Mouse (Mus musculus): ENCODE results near the gene Inpp5e.

Gene Inpp5e

GRCm38 (mm10) chr2:26408515-26409356, at the start of gene Inpp5e:
TSS of gene Inpp5e (minus strand) at chr2:26409203.
- DNase-seq (ENCODE audit: low read depth, low spot score): peak; percentile 95

- no peak for DNase-seq (ENCODE audit: low read depth, low spot score)
Measured at GRCm38 (mm10) chr2:26458402-26459124, 49.6 kb upstream of the Inpp5e start.

DNA sequence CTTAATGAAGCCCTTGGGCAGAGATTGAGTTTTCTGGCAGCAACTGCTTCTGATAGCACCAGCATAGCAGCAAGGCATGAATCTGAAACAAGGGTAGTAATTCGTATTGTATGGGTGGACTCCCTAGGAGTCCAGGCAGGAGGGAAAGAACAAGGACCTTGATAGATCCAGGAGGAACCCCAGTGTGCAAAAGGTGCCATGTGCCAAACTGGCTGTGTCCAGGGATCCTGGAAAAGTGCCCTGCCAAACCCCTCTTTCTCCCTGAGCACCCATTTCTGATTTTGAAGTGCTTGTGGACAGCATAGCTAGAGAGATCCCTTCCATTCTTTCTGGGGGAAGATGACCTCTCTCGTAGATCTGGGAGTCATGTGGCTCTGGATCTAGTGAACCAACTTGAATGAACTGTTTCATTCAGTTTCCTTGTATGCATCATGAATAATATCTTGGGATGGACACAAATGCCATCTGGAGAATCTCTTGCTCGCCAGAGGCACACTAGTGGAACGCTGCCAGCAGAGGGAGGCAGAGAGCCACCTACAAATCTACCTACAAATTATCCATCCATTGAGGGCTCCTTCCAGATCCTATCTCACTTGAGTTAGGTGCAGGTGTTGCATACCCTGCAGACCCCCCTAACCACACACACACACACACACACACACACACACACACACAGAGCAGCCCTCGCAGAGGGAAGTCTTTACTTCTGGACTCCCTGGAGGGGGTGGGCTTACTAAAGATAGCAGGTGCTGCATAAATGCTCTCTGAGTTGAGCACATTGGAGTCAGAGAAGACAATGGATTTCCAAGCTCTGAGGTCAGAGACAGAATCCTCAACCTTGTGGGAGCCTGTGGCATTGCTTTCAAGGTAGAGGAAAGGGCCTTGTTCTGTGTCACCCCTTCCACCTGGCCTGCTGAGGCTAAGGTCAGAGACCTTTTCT, 40.4 kb upstream of the Inpp5e start:
- peak; percentile 90 for DNase-seq (ENCODE audit: low read depth, low spot score)

DNA sequence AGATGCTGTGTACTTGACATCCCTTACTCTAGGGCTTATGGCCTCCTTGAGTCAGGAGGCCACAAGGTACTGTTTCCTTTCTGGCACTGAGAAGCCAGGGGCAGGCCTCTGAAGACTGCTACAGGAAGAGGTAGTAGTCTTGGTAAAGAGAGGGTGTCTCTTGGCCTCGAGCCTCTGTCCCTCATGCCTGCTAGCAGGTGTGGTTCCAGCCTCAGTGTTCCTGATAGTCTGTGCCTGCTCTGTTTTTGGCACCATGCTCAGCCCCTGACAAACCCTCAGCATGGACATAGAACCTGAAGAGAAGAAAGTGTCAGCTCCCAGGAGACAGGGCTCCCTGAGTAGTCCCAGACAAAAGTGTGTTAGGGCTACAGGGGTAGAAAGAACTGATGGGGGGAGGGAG, 38.4 kb upstream of the Inpp5e start:
- DNase-seq (ENCODE audit: low read depth, low spot score): no peak

- DNase-seq (ENCODE audit: low read depth, low spot score): no peak
Measured at GRCm38 (mm10) chr2:26446671-26447070, 37.7 kb upstream of the Inpp5e start.

- DNase-seq (ENCODE audit: low read depth, low spot score): peak; percentile 96
Measured at GRCm38 (mm10) chr2:26445666-26446445, 36.9 kb upstream of the Inpp5e start.

DNA sequence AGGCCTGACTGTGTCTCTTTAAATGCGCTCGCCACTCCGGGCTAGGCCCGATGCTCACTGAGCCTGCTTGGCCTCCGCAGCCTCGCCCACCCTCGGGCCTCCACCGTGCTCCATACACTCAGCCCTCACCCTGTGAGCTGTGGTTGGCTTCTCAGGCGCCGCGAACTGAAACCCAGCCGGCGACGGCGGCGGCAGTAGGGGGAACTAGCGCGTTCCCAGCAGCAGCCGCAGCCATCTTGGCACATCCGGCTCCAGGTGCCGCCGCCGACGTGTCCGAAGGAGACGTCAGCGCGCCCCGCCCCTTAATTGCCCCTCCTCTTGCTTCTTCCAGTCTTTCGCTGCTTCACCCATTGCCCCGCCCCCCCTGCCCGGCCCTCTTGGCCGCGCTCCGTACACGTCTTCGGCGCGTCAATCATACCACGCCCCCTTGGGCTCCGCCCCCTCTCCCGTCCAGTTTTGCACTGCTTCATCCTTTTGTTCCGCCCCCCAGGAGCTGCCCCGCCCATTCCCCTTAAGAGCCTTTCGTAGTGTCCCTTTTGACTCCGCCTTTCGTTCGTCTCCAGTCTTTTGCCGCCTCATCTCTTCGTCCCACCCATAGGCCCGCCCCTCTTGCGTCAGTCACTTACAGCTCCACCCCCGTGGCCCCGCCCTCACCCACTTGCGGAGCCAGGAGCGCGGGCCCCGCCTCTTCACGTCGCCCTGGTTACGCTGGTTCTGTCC, 36.1 kb upstream of the Inpp5e start, which contains the start of gene Sec16a:
Gene Sec16a, minus strand, starts transcription at position 271 of the 720 bp plus-strand sequence.
- peak; percentile 100 for DNase-seq (ENCODE audit: low read depth, low spot score)

- DNase-seq (ENCODE audit: low read depth, low spot score): no peak
Measured at GRCm38 (mm10) chr2:26444368-26444767, 35.4 kb upstream of the Inpp5e start.

DNA sequence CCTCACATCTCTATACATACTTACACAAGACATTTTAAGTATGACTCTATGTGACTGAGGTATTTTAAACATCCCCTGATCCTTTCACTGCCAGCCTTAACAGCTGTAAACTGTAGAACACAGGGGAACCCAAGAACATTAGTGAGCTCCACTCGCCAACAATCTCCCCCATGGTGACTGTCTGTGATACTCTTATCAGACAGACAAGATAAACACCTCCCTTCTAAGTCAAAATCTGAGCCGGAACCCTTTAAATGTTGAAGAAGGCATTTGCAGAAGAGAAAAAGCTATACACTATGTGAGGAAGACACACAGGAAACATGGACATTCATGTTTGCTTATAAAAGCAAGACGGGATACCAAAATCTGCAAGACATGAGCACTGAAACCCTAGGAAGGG, 34.9 kb upstream of the Inpp5e start:
- DNase-seq (ENCODE audit: low read depth, low spot score): no peak

GRCm38 (mm10) chr2:26442843-26443242, 33.8 kb upstream of the Inpp5e start:
- no peak for DNase-seq (ENCODE audit: low read depth, low spot score)

- no peak for DNase-seq (ENCODE audit: low read depth, low spot score)
Measured at GRCm38 (mm10) chr2:26441688-26442087, 32.7 kb upstream of the Inpp5e start.

- DNase-seq (ENCODE audit: low read depth, low spot score): no peak
Measured at GRCm38 (mm10) chr2:26441261-26441660, 32.3 kb upstream of the Inpp5e start.

GRCm38 (mm10) chr2:26439671-26440070, 30.7 kb upstream of the Inpp5e start:
- DNase-seq (ENCODE audit: low read depth, low spot score): no peak

DNA sequence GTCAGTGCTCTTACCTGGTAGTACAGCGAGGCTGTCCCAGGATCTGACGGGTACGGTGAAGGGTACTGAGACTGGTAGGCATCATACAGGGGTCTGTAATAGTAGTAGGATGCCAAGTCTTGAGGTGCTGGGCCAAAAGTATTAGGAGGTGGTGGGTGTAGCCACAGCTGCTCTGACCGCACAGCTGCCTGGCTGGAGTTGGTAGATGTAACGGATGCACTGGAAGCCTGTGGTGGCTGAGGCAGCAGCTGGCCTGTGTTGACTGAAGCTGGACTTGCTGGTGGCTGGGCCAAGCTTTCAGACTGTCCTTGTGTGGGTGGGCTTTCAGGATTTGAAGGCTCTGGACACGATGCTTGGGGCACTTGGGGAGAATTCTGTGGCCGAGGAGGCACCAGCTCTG, 29.4 kb upstream of the Inpp5e start:
- no peak for DNase-seq (ENCODE audit: low read depth, low spot score)

DNA sequence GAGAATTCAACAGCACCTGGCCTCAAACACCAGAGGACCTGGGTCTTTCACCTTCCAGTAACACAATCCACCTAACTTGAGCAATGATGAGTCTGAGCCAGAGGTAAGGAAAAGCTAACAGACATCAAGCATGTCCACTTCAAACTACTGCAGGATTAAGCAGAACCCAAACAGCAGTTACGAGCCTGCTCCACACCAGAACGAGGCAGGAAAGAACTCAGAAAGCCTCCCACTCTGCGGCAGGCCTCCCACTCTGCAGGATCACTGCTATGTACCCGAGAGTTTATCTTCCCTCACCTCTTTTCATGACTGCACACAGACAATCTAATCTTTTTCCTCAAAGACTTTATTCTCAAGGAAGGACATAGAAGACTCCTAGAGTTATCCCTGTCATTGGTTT, 28.2 kb upstream of the Inpp5e start:
- DNase-seq (ENCODE audit: low read depth, low spot score): no peak

GRCm38 (mm10) chr2:26434791-26435572, 26.0 kb upstream of the Inpp5e start:
- no peak for DNase-seq (ENCODE audit: low read depth, low spot score)

DNA sequence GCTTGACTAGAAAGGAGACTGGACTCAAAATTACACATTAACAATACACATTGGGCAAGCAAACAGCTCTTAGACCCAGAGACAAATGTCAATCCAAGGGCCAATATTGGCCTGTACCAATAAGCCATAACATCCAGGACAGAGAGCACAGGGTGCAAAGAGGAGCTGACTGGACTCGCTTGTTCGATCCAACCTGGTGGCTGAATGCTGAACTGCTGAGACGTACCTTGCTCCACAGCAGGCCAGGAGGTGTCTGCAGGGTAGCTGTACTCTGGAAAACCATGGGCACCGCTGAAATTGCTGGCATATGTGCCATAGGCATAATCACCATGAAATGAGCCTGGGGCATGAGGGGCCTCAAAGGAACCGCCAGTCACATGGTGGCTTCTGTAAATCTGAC, 20.8 kb upstream of the Inpp5e start:
- DNase-seq (ENCODE audit: low read depth, low spot score): no peak

DNA sequence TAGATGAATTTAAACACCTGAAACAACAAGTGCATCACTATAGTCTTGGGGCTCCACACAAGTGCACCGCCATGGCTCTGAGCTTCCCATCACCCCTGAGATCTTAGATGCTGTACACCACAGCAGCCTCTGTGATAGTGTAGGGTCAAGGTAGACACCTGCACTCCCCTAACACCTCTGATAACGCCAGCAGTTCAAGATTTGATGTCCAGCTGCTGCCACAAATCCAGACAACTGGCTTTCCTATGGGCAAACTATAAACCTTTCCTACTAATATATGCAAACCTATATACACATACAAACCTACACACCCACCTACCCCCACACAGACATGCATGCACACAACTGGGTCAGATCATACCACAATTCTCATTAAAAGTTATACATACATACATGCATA, 15.5 kb upstream of the Inpp5e start:
- DNase-seq (ENCODE audit: low read depth, low spot score): no peak

GRCm38 (mm10) chr2:26423086-26423485, 14.1 kb upstream of the Inpp5e start:
- DNase-seq (ENCODE audit: low read depth, low spot score): no peak
